Comparison of ENCODE assay signal across 23 mouse cellular contexts in the genomic region with DNA sequence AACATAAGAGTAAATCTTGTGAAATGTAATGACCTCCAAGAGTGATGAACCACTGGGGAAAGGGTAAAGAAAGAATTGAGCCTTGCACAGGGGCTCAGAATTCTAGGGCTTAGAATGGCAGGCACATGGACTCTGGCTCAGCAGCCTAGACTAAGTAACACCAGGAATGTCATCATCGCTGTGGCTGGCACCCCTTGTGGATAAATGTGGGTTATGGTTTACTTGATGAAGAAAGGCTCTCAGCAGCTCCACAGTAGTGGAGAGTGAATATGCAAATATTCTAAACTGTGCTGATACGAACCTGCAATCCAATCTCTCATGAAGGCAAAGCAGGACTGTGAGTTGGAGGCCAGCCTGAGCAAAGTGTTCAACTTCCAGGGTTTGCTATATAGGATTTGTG. TPM values are rescaled to one million over a fixed set of nuclear protein-coding genes. Genes with fewer than 3 reads are reported as not detected.
DNase-seq lines count a peak whose midpoint lies in the region; ATAC-seq and TF ChIP-seq lines count a peak whose summit lies in the region.
"Had no signal": no experiment of that assay in that cellular context is flagged by ENCODE, and none has a peak within 500 bp of the region (broad histone marks: within the 10 kb centered on the region; RNA-seq: fewer than 3 reads in every experiment).

No protein-coding gene starts in this region.

- no peak overlapping the region for H3K4me3 ChIP-seq in layer of hippocampus, adult 2 months
- H3K4me3 ChIP-seq in left cerebral cortex, adult 2 months = no peak overlapping the region
- H3K4me3 ChIP-seq: embryonic facial prominence, embryonic 12.5 days; heart, embryonic 15.5 days; hindbrain, embryonic 10.5 days; hindbrain, embryonic 15.5 days had no signal

- ATAC-seq in frontal cortex, adult (ENCODE audit: low TSS enrichment) = peak; percentile 70
- ATAC-seq: forebrain, embryonic 14.5 days; inflammation-experienced regulatory T-cells, adult 6 months; intestine, postnatal 0 days had no signal

- 0 out of 2 replicates have a peak overlapping the region, but pooled peaks have one; percentile 8 for H3K27ac ChIP-seq in layer of hippocampus, adult 2 months
- H3K27ac ChIP-seq in left cerebral cortex, adult 2 months = no peak overlapping the region
- H3K27ac ChIP-seq: embryonic facial prominence, embryonic 12.5 days; heart, embryonic 15.5 days; hindbrain, embryonic 10.5 days; hindbrain, embryonic 15.5 days had no signal

- intact Hi-C loops in left cerebral cortex, adult 2 months (cut with DNase I) = no loop called here
- intact Hi-C loops in gastrocnemius, postnatal 14 days (cut with DNase I; ENCODE audit: low total_unique reads) = no loop called here

- TF ChIP-seq CTCF in layer of hippocampus, adult 2 months (conservative IDR thresholded peaks at IDR 0.05) = peak; percentile 50
- no peak; the same call in none of the 2 replicates for TF ChIP-seq CTCF in left cerebral cortex, adult 2 months (IDR thresholded peaks at IDR 0.05)

- no peak for DNase-seq in frontal cortex, postnatal 14 days (ENCODE audit: low spot score in 2 of 2)
- DNase-seq in layer of hippocampus, adult 2 months (ENCODE audit: low spot score in 2 of 2) = no peak
- DNase-seq in layer of hippocampus, postnatal 14 days (ENCODE audit: low spot score in 2 of 2) = no peak
- DNase-seq in 3T3-L1 (ENCODE audit: low read depth, low spot score) (peak; percentile 63), adipocyte (ENCODE audit: low spot score) (peak; percentile 48)
- no peak for DNase-seq in left cerebral cortex, adult 2 months (ENCODE audit: extremely low spot score in 1 of 2, low spot score in 2 of 2)
- no peak for DNase-seq in gastrocnemius, postnatal 14 days
- DNase-seq: adrenal gland, postnatal 10 days; cerebellum, adult 11-12 months; cerebellum, adult 9-10 months; cerebellum, postnatal 25 days; gastrocnemius, postnatal 25 days had no signal

RNA-seq across cellular contexts. Expression of a gene that starts 26.0 kb away (rescaled TPM):
- total RNA-seq in layer of hippocampus, adult 2 months (2021) = 100 to 1,000 TPM; 712 to 741 TPM
- 100 to 1,000 TPM; 547 to 604 TPM for total RNA-seq in layer of hippocampus, postnatal 14 days (2021)
- 100 to 1,000 TPM; 535 to 547 TPM for total RNA-seq in left cerebral cortex, adult 2 months (2021)
- total RNA-seq in gastrocnemius, postnatal 14 days (2021) = under 1 TPM; 0.14 to 0.18 TPM
- total RNA-seq: CH12.LX; ES-E14; granulocyte monocyte progenitor cell, adult 5-6 weeks had no signal

Comparison
In these comparisons a context has a peak if more than half of its experiments do, and no peak if none do; other contexts are left out.
1. DNase-seq: peak in 3T3-L1 (single experiment) and adipocyte (single experiment); none in frontal cortex, postnatal 14 days (0 of 2), layer of hippocampus, adult 2 months (0 of 2), layer of hippocampus, postnatal 14 days (0 of 2), left cerebral cortex, adult 2 months (0 of 2) and gastrocnemius, postnatal 14 days (single experiment).
2. RNA of a gene that starts 26.0 kb away (total RNA-seq): 712 to 741 TPM in layer of hippocampus, adult 2 months, 547 to 604 TPM in layer of hippocampus, postnatal 14 days and 535 to 547 TPM in left cerebral cortex, adult 2 months; 0.14 to 0.18 TPM in gastrocnemius, postnatal 14 days; every median in the first group is over 100 times any median in the second.